Mouse (Mus musculus): ENCODE data around the gene Cavin1. TPM values are rescaled to one million over a fixed set of nuclear protein-coding genes. Genes with fewer than 3 reads are reported as not detected.

The Cavin1 gene
- polyA plus RNA-seq, 1 experiment from 2014 or later, result 113 TPM

- H3K9me3 ChIP-seq (replicated peaks; ENCODE audit: control insufficient read depth, low read length), result no peaks in the 10 kb centered on the region
- no peak overlapping the region for H3K4me3 ChIP-seq (ENCODE audit: low read depth, low read length)
- no peaks in the 10 kb centered on the region for H3K27me3 ChIP-seq (ENCODE audit: control insufficient read depth, insufficient read depth, low read length)
- H3K9ac ChIP-seq (ENCODE audit: low read depth, low read length), result no peak overlapping the region
- ATAC-seq (replicated peaks; ENCODE audit: insufficient number of reproducible peaks, low FRiP score, low TSS enrichment), result no peak
- H3K4me1 ChIP-seq (ENCODE audit: control insufficient read depth, insufficient read depth, low read length), result peaks cover 15% of the 10 kb centered on the region
- 84% methylated on average over 9 of the region's 9 CpGs for WGBS (ENCODE audit: insufficient replicate concordance)
- peaks cover 18% of the 10 kb centered on the region for H3K36me3 ChIP-seq (ENCODE audit: control insufficient read depth, insufficient read depth, low read length)
- no peak overlapping the region for H3K27ac ChIP-seq (ENCODE audit: low read depth, low read length)
- no peak overlapping the region for H3K4me2 ChIP-seq
Observed at GRCm38 (mm10) chr11:100908567-100908966, 62.1 kb downstream of the Cavin1 start.

- H3K27me3 ChIP-seq (ENCODE audit: control insufficient read depth, insufficient read depth, low read length), result no peaks in the 10 kb centered on the region
- peaks cover 18% of the 10 kb centered on the region for H3K36me3 ChIP-seq (ENCODE audit: control insufficient read depth, insufficient read depth, low read length)
- 73% methylated on average over 2 of the region's 2 CpGs for WGBS (ENCODE audit: insufficient replicate concordance)
- no peak overlapping the region for H3K27ac ChIP-seq (ENCODE audit: low read depth, low read length)
- H3K9me3 ChIP-seq (replicated peaks; ENCODE audit: control insufficient read depth, low read length), result no peaks in the 10 kb centered on the region
- H3K4me1 ChIP-seq (ENCODE audit: control insufficient read depth, insufficient read depth, low read length), result peaks cover 12% of the 10 kb centered on the region
- no peak overlapping the region for H3K4me2 ChIP-seq
- ATAC-seq (replicated peaks; ENCODE audit: insufficient number of reproducible peaks, low FRiP score, low TSS enrichment), result no peak
- H3K4me3 ChIP-seq (ENCODE audit: low read depth, low read length), result no peak overlapping the region
- H3K9ac ChIP-seq (ENCODE audit: low read depth, low read length), result no peak overlapping the region
Observed at GRCm38 (mm10) chr11:100908112-100908511, 62.6 kb downstream of the Cavin1 start.

DNA sequence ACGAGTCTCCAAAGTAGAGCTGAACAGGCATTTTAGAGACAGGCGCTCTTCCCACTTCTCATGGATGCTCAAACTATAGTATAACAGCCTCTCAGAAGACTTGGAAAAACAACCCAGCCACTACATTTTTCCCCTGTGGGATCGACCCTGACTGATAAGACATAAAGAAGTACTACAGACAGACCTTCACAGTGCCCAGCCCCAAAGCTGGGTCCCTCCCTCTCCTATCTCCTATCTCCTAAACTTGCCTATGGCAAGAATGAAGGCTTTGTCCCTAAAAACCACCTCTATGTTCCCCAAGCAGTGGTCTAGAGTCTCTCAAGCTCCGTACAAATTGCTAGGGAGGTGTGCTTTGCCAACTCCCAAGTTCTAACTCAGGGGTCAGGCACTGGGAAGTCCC is 63.8 kb downstream of the Cavin1 start:
- H3K9me3 ChIP-seq (replicated peaks; ENCODE audit: control insufficient read depth, low read length), result no peaks in the 10 kb centered on the region
- H3K36me3 ChIP-seq (ENCODE audit: control insufficient read depth, insufficient read depth, low read length), result peaks cover 23% of the 10 kb centered on the region
- ATAC-seq (replicated peaks; ENCODE audit: insufficient number of reproducible peaks, low FRiP score, low TSS enrichment), result no peak
- peaks cover 4% of the 10 kb centered on the region; the same call in 1 of the 2 replicates for H3K4me1 ChIP-seq (ENCODE audit: control insufficient read depth, insufficient read depth, low read length)
- 73% methylated on average over 4 of the region's 4 CpGs for WGBS (ENCODE audit: insufficient replicate concordance)
- no peaks in the 10 kb centered on the region for H3K27me3 ChIP-seq (ENCODE audit: control insufficient read depth, insufficient read depth, low read length)
- no peak overlapping the region for H3K9ac ChIP-seq (ENCODE audit: low read depth, low read length)
- H3K27ac ChIP-seq (ENCODE audit: low read depth, low read length), result no peak overlapping the region
- no peak overlapping the region for H3K4me3 ChIP-seq (ENCODE audit: low read depth, low read length)
- H3K4me2 ChIP-seq, result no peak overlapping the region

Other genes starting within 250 kb of the Cavin1 start
- 30.8 and 41.1 TPM in 2 replicates for gene Rab5c, start 232.7 kb downstream of the Cavin1 start, polyA plus RNA-seq (2014; fragmentation: Nextera tagmentation; extraction: Ambion mirVana)
- gene Kcnh4, start 210.9 kb downstream of the Cavin1 start, polyA plus RNA-seq (2014; fragmentation: Nextera tagmentation; extraction: Ambion mirVana), result not detected in 2 replicates
- gene Hcrt, start 208.0 kb downstream of the Cavin1 start, polyA plus RNA-seq (2014; fragmentation: Nextera tagmentation; extraction: Ambion mirVana), result not detected in 2 replicates
- gene Ghdc, start 199.9 kb downstream of the Cavin1 start, polyA plus RNA-seq (2014; fragmentation: Nextera tagmentation; extraction: Ambion mirVana), result 3.8 and 5.3 TPM in 2 replicates
- 26.4 and 32.0 TPM in 2 replicates for gene Stat5b, start 120.2 kb downstream of the Cavin1 start, polyA plus RNA-seq (2014; fragmentation: Nextera tagmentation; extraction: Ambion mirVana)
- 5.6 and 5.9 TPM in 2 replicates for gene Stat5a, start 111.5 kb downstream of the Cavin1 start, polyA plus RNA-seq (2014; fragmentation: Nextera tagmentation; extraction: Ambion mirVana)
- 45.0 and 49.0 TPM in 2 replicates for gene Stat3, start 31.3 kb downstream of the Cavin1 start, polyA plus RNA-seq (2014; fragmentation: Nextera tagmentation; extraction: Ambion mirVana)
- gene Atp6v0a1, start 38.6 kb upstream of the Cavin1 start, polyA plus RNA-seq (2014; fragmentation: Nextera tagmentation; extraction: Ambion mirVana), result 57.1 and 62.2 TPM in 2 replicates
- gene Naglu, start 99.1 kb upstream of the Cavin1 start, polyA plus RNA-seq (2014; fragmentation: Nextera tagmentation; extraction: Ambion mirVana), result 9.6 and 13.1 TPM in 2 replicates
- 0.11 TPM in 1 of 2 replicates, not detected in the other for gene Hsd17b1, start 107.5 kb upstream of the Cavin1 start, polyA plus RNA-seq (2014; fragmentation: Nextera tagmentation; extraction: Ambion mirVana)
- 29.6 and 34.3 TPM in 2 replicates for gene Coasy, start 111.7 kb upstream of the Cavin1 start, polyA plus RNA-seq (2014; fragmentation: Nextera tagmentation; extraction: Ambion mirVana)
- 34.5 and 36.0 TPM in 2 replicates for gene Mlx, start 116.4 kb upstream of the Cavin1 start, polyA plus RNA-seq (2014; fragmentation: Nextera tagmentation; extraction: Ambion mirVana)
- gene Psmc3ip, start 124.5 kb upstream of the Cavin1 start, polyA plus RNA-seq (2014; fragmentation: Nextera tagmentation; extraction: Ambion mirVana), result 23.1 and 27.5 TPM in 2 replicates
- gene Retreg3, start 149.0 kb upstream of the Cavin1 start, polyA plus RNA-seq (2014; fragmentation: Nextera tagmentation; extraction: Ambion mirVana), result 5.5 and 9.2 TPM in 2 replicates
- gene Tubg1, start 149.1 kb upstream of the Cavin1 start, polyA plus RNA-seq (2014; fragmentation: Nextera tagmentation; extraction: Ambion mirVana), result 82.1 and 83.5 TPM in 2 replicates
- gene Tubg2, start 185.0 kb upstream of the Cavin1 start, polyA plus RNA-seq (2014; fragmentation: Nextera tagmentation; extraction: Ambion mirVana), result 4.3 TPM in 2 replicates
- 0.46 and 0.70 TPM in 2 replicates for gene Cntnap1, start 199.6 kb upstream of the Cavin1 start, polyA plus RNA-seq (2014; fragmentation: Nextera tagmentation; extraction: Ambion mirVana)
- 6.2 TPM in 2 replicates for gene Plekhh3, start 200.5 kb upstream of the Cavin1 start, polyA plus RNA-seq (2014; fragmentation: Nextera tagmentation; extraction: Ambion mirVana)
- gene Ccr10, start 204.6 kb upstream of the Cavin1 start, polyA plus RNA-seq (2014; fragmentation: Nextera tagmentation; extraction: Ambion mirVana), result 0.13 and 0.39 TPM in 2 replicates

Data from heart, embryonic 11.5 days (tissue).